Mouse (Mus musculus): ENCODE data around the gene Rad9b. TPM values are rescaled to one million over a fixed set of nuclear protein-coding genes. Genes with fewer than 3 reads are reported as not detected.

Rad9b gene
- total RNA-seq, 2 experiments from 2014 or later: 0.15 TPM; not detected in 1

- ATAC-seq (replicated peaks; ENCODE audit: low FRiP score, poor library complexity, severe bottlenecking): no peak
Measured at GRCm38 (mm10) chr5:122317329-122318045, 36.5 kb downstream of the Rad9b start.

- peak; percentile 91 for ATAC-seq (replicated peaks; ENCODE audit: low FRiP score, poor library complexity, severe bottlenecking)
Measured at GRCm38 (mm10) chr5:122314966-122315667, 38.9 kb downstream of the Rad9b start.

- ATAC-seq (replicated peaks; ENCODE audit: low FRiP score, poor library complexity, severe bottlenecking): no peak
Measured at GRCm38 (mm10) chr5:122312942-122313684, 40.9 kb downstream of the Rad9b start.

- no peak for ATAC-seq (replicated peaks; ENCODE audit: low FRiP score, poor library complexity, severe bottlenecking)
Measured at GRCm38 (mm10) chr5:122312346-122312745, 41.7 kb downstream of the Rad9b start.

- no peak for ATAC-seq (replicated peaks; ENCODE audit: low FRiP score, poor library complexity, severe bottlenecking)
Measured at GRCm38 (mm10) chr5:122311692-122312091, 42.3 kb downstream of the Rad9b start.

- ATAC-seq (replicated peaks; ENCODE audit: low FRiP score, poor library complexity, severe bottlenecking): no peak
Measured at GRCm38 (mm10) chr5:122310699-122311098, 43.3 kb downstream of the Rad9b start.

- ATAC-seq (replicated peaks; ENCODE audit: low FRiP score, poor library complexity, severe bottlenecking): no peak
Measured at GRCm38 (mm10) chr5:122306536-122306935, 47.5 kb downstream of the Rad9b start.

- ATAC-seq (replicated peaks; ENCODE audit: low FRiP score, poor library complexity, severe bottlenecking): no peak
Measured at GRCm38 (mm10) chr5:122305472-122305871, 48.6 kb downstream of the Rad9b start.

GRCm38 (mm10) chr5:122304541-122304940 is 49.5 kb downstream of the Rad9b start:
- no peak for ATAC-seq (replicated peaks; ENCODE audit: low FRiP score, poor library complexity, severe bottlenecking)

GRCm38 (mm10) chr5:122303937-122304336 is 50.1 kb downstream of the Rad9b start:
- ATAC-seq (replicated peaks; ENCODE audit: low FRiP score, poor library complexity, severe bottlenecking): no peak

GRCm38 (mm10) chr5:122302810-122303745 is 51.0 kb downstream of the Rad9b start:
- ATAC-seq (replicated peaks; ENCODE audit: low FRiP score, poor library complexity, severe bottlenecking): no peak

GRCm38 (mm10) chr5:122300071-122300518 is 53.9 kb downstream of the Rad9b start:
- no peak for ATAC-seq (replicated peaks; ENCODE audit: low FRiP score, poor library complexity, severe bottlenecking)

GRCm38 (mm10) chr5:122295113-122295935 is 58.7 kb downstream of the Rad9b start:
- ATAC-seq (replicated peaks; ENCODE audit: low FRiP score, poor library complexity, severe bottlenecking): no peak

- ATAC-seq (replicated peaks; ENCODE audit: low FRiP score, poor library complexity, severe bottlenecking): no peak
Measured at GRCm38 (mm10) chr5:122294219-122294735, 59.8 kb downstream of the Rad9b start.

GRCm38 (mm10) chr5:122293131-122293530 is 60.9 kb downstream of the Rad9b start:
- ATAC-seq (replicated peaks; ENCODE audit: low FRiP score, poor library complexity, severe bottlenecking): no peak

- peak; percentile 21; the same call in 1 of the 2 replicates for ATAC-seq (replicated peaks; ENCODE audit: low FRiP score, poor library complexity, severe bottlenecking)
Measured at GRCm38 (mm10) chr5:122291553-122292339, 62.3 kb downstream of the Rad9b start.

GRCm38 (mm10) chr5:122291149-122291548 is 62.9 kb downstream of the Rad9b start:
- peak; percentile 97 for ATAC-seq (replicated peaks; ENCODE audit: low FRiP score, poor library complexity, severe bottlenecking)

All from erythroid progenitor cell, adult 5-6 weeks (primary cell).